Mouse (Mus musculus): Measurements from ENCODE around the gene Gaa. TPM values are rescaled to one million over a fixed set of nuclear protein-coding genes. Genes with fewer than 3 reads are reported as not detected.
"Not testable (repeated sequence)": the region's sequence is repeated elsewhere in the genome, so short reads cannot be mapped to it uniquely, and the experiment has no call there.

The Gaa gene
- total RNA-seq (2021): 100 to 1,000 TPM; 106 to 107 TPM
- long read RNA-seq, experiment 1, transcript Gaa-201 (20 exons, 3,363 nt): minor isoform, 27 of 250 reads
- long read RNA-seq, experiment 1, transcript Gaa-203 (20 exons, 3,633 nt): major isoform, 197 of 250 reads
- long read RNA-seq, experiment 1, partial matches to known transcripts: 21 of 250 reads
- long read RNA-seq, experiment 1, other reads (novel, unspliced or antisense): 5 of 250 reads
- long read RNA-seq, experiment 2, transcript Gaa-203 (20 exons, 3,633 nt): major isoform, 115 of 244 reads
- long read RNA-seq, experiment 2, transcript Gaa-201 (20 exons, 3,363 nt): minor isoform, 21 of 244 reads
- long read RNA-seq, experiment 2, partial matches to known transcripts: 98 of 244 reads
- long read RNA-seq, experiment 2, other reads (novel, unspliced or antisense): 10 of 244 reads

GRCm38 (mm10) chr11:119267768-119268556 lies at the start of gene Gaa:
Gaa (plus strand) TSS chr11:119267887.
- peak; percentile 98 for DNase-seq (ENCODE audit: low spot score in 2 of 2)

- peak in 1 of 2 experiments; percentile 50 for DNase-seq (ENCODE audit: low spot score in 2 of 2)
These were observed 47.7 kb upstream of the Gaa start for GRCm38 (mm10) chr11:119219816-119220465.

GRCm38 (mm10) chr11:119221812-119222510 lies 45.7 kb upstream of the Gaa start:
- no peak for DNase-seq (ENCODE audit: low spot score in 2 of 2)

DNA sequence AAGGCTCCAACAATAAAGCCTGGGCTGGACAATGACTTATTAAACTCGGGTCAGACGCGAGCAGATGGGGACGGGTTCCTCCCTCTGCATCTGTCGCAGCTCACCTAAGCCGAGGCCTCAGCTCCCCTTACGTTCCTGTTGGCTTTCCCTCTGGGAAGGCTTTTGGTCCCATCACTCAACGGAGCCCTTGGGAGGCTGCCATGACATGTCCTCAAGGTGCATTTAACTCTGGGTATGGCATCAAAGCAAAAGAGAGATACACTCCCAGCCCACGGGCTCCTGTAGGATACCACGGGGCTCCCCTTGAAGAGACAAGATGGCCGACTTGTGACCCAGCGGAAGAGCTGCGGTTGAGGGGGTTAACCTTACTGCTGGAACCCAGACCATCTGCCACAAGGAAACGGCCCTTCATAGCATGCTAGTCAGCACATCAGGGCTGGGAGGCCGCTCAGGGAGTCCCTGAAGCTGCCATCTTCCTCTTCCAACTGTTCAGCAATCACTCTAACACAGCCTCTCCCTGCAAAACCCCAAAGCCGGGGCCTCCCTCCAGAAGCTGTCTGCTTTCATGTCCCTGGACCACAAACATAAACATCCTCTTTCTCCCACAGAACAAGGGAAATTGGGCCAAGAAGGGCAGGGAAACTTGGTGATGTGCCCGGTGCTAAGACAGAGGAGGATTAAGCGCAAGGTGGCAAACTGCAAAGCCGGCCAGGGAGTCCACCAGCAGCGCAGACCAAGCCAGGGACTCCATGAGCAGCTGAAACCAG lies 44.4 kb upstream of the Gaa start:
- DNase-seq (ENCODE audit: low spot score in 2 of 2): no peak

DNA sequence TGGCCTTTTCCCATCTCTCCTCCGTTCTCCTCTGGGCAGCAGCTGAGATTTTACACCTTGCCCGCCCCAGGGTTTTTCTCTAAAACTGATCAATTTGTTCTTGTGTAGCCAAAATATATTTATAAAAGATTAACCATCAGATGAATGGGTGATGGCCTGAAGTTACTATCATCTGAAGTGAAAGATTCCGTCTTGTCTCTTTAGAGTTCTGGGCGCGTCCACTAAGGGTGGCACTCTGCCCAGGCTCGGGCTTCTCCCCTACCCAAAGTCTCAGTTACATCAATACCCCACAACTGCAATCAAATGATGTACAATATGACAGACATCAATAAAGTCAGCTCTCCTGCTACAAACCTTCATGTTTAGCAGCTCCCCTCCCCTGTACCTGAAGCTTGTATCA lies 42.8 kb upstream of the Gaa start:
- DNase-seq (ENCODE audit: low spot score in 2 of 2): no peak

GRCm38 (mm10) chr11:119225634-119226033 lies 42.1 kb upstream of the Gaa start:
- DNase-seq (ENCODE audit: low spot score in 2 of 2): no peak

DNA sequence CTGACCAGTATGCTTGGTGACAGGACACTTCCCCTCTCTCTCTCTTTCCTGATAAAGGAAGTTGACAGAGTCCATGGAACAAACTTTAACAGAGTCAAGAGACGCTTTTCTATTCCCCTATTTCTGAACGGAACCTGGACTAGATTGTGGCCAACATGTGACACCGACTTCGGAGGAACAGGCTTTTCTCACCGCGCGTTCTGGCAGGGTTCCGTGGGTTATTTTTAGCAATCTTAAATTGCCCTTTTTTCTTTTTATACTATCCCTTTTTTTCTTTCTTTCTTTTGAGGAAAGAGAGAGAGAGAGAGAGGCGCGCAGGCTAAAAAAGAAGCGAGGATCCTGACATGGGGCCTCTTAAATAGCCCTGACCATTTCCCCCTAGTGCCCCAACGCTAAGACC lies 40.1 kb upstream of the Gaa start:
- no peak for DNase-seq (ENCODE audit: low spot score in 2 of 2)

DNA sequence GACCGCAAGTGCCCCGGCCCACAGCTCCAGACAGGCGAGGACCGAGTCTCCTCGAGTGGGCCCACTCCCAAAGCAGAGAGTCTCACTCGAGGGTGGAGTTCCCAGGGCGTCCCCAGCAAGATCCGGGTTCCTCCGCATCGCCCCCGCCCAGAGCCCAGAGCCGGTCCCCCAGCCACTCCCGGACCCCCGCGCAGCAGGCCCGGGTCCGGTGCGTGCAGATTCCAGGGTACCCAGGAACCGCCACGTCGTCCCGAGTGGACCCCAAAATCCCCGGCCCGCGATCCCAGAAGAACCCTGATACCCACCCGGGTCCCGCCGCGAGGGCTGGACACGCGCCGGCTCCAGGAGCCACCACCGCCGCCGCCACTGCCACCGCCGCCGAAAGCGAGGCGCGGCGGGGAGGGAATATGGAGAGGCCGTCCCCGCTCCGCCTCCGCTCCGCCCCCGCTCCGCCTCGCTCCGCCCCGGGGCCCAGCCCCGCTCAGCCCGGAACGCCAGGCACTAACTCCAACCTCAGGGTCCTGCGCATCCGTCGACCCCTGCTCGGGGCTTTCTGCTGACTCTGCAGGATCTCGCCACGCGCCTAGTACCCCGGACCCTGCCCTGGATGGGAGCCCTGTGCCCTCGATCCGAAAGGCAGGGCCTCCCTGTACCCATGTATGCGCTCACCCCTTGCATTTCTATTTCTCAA lies 39.5 kb upstream of the Gaa start, which contains the start of the genes Tbc1d16 and Ccdc40:
Tbc1d16 (minus strand) TSS at position 409 of the 691 bp plus-strand sequence.
Ccdc40 (plus strand) TSS at position 482 of the 691 bp plus-strand sequence.
- peak; percentile 76 to 78 for DNase-seq (ENCODE audit: low spot score in 2 of 2)

DNA sequence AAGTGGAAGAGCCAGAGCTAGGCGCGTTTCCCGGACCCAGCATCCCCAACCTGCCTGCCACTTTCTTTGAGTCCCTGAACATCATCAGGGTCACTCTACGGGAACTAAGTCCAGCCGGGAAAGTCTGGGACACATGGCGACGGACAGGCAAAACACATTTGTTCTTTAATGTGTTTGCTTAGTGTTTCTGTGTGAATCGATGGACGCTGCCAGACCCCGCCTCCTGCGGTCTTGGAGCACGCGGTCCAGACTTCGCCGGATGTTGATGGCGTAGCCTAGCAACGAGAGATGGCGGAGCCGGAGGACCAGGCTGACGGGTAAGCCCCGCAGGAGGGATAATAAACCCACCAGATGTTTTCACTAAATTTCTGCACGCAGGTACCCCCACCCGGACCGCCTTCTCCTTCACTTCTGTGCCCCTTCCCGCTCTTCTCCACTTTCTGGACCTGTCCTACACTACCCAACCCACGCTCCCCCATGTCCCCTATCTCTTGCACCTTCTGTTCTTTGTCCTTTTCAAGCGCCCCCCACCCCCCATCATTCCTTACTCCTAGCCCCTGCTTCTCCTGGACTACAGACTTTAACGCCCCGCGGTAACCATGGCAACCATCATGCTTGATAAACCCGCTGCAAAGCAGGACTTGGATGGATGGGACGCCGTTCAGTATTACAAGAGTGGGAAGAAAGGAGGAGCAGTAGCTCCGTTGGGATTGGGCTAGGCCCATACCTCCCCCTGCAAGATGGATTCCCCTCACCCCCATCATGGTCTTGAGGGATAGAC lies 38.7 kb upstream of the Gaa start:
- peak; percentile 24 to 57 for DNase-seq (ENCODE audit: low spot score in 2 of 2)

- DNase-seq (ENCODE audit: low spot score in 2 of 2): no peak
These were observed 32.9 kb upstream of the Gaa start for GRCm38 (mm10) chr11:119234770-119235169.

DNA sequence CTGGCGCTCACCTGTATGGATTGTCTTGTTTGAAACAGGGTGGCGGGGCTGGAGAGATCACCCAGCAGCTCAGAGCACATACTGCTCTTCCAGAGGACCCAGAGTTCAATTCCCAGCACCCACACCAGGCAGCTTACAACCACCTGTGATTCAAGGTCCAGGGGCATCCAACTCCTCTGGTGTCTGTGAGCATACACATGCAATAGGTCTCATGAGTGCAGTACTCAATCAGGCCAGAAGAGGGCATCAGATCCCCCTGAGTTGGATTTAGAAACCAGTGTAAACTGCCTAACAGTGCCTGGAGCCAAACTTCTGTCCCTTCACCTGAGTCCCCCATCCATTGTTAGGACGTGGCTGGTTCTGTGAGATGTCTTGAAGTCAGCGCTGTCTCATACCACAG lies 32.1 kb upstream of the Gaa start:
- DNase-seq (ENCODE audit: low spot score in 2 of 2): peak; percentile 31 to 52

DNA sequence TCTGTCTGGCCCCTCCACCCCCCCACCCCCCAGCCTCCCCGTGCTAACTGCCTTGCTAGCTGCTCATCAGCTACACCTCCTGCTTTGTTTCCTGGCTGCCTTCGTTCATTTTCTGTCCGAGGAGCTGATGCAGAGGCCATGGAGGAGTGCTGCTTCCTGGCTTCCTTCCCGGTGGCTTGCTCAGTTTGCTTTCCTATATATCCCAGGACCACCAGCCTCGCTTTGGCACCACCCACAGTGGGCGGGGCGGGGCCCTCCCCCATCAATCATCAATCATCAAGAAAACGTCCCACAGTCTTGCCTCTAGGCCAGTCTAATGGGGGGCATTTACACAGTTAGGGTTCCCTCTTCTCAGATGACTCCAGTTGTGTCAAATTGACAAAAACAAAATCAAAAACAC lies 31.3 kb upstream of the Gaa start:
- DNase-seq (ENCODE audit: low spot score in 2 of 2): no peak

DNA sequence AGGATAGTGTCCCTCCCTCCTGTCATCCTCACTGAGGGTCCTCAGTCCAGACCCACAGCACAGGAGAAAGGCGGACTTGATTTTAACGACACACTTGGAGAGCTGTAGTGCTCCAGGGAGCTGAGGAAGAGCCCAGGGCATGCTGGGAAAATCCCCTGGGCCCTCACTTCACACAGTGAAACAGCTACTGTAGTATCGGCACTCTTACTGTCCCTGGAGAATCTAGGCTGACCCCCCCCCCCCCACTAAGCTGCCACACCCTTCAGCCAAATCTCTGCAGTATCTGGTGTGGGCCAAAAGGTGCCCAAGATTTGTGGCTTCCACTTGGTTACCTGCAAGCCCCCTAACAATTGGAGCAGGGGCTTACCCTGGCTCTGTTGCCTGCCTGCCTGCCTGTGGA lies 30.7 kb upstream of the Gaa start:
- DNase-seq (ENCODE audit: low spot score in 2 of 2): no peak

DNA sequence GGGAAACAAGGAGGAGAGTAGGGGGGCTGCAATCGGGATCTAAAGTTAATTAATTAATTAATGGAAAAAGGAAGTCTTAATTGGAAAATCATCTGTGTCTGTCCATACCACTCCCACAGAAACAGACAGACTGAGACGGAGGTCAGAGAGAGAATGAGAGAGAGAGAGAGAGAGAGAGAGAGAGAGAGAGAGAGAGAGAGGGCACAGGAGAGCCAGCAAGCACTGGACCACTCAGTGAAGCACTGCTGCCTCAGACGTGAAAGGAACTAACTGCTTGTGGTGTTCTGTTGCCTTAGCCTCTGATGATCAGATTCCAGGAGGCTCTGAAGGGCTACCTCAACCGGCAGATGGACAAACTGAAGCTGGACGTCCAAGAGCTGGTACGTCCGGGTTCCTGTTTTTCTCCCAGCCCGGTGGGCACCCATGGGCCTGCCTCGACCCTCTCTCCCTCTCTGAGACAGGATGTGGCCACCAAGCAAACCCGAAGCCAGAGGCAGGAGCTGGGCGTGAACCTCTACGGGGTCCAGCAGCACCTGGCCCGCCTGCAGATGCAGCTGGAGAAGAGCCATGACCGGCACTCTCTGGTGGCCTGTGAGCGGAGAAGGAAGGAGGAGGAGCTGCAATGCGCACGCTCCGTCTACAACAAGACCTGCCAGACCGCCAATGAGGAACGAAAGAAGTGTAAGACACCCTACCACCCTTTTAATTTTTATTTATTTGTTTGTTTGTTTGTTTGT lies 30.0 kb upstream of the Gaa start:
- DNase-seq (ENCODE audit: low spot score in 2 of 2): peak in 1 of 2 experiments; percentile 32

GRCm38 (mm10) chr11:119238305-119238721 lies 29.4 kb upstream of the Gaa start:
- peak in 1 of 2 experiments; percentile 55 for DNase-seq (ENCODE audit: low spot score in 2 of 2)

DNA sequence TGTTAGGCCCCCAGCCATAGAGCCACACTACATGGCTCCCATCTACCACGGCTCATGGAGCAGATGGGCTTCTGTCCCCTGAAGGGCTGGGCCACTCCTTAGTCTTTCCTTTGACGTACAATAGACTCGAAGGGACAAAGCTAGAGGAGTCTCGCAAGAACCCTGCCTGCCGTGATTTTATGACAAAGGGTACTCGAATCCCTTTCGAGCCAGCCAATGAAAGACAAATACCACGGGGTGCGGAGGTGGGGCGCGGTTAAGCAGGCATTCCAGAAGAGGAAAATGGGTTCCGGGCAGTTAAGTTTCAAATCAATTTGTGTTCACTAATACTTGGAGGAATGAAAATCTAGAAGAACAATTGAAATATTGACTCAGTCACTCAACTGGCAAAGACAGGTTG lies 28.2 kb upstream of the Gaa start:
- DNase-seq (ENCODE audit: low spot score in 2 of 2): no peak

- not testable (repeated sequence) for DNase-seq (ENCODE audit: low spot score in 2 of 2)
These were observed 22.1 kb upstream of the Gaa start for GRCm38 (mm10) chr11:119245543-119245942.

GRCm38 (mm10) chr11:119249011-119249410 lies 18.7 kb upstream of the Gaa start:
- peak; percentile 33 to 43 for DNase-seq (ENCODE audit: low spot score in 2 of 2)

Data from adrenal gland, adult 18-20 months (tissue).